Mouse (Mus musculus) cerebral cortex, adult 2 months (tissue): ENCODE measurements around the gene Rims4.

Experiments used
- WGBS: fragments of 180-500 bp; shearing (Covaris S2); methylation state at CpG from one replicate; pipeline ENCODE4 v1.1.7; 2018; 5-methylcytosine and 5-hydroxymethylcytosine counted together

Gene Rims4

GRCm38 (mm10) chr2:163909604-163910003, 8.9 kb downstream of the Rims4 start:
- WGBS, result 49% methylated on average over 7 of the region's 7 CpGs

GRCm38 (mm10) chr2:163907131-163907530, 11.4 kb downstream of the Rims4 start:
- WGBS, result 61% methylated on average over 5 of the region's 5 CpGs

- WGBS, result 84% methylated on average over 4 of the region's 4 CpGs
Measured at GRCm38 (mm10) chr2:163904323-163904722, 14.2 kb downstream of the Rims4 start.

- 55% methylated on average over 11 of the region's 11 CpGs for WGBS
Measured at GRCm38 (mm10) chr2:163903461-163903860, 15.0 kb downstream of the Rims4 start.

GRCm38 (mm10) chr2:163902448-163902847, 16.0 kb downstream of the Rims4 start:
- WGBS, result 77% methylated on average over 4 of the region's 4 CpGs

GRCm38 (mm10) chr2:163901043-163901442, 17.4 kb downstream of the Rims4 start:
- WGBS, result 73% methylated on average over 7 of the region's 7 CpGs

GRCm38 (mm10) chr2:163899910-163900411, 18.5 kb downstream of the Rims4 start:
- WGBS, result 25% methylated on average over 14 of the region's 14 CpGs

GRCm38 (mm10) chr2:163897988-163898535, 20.4 kb downstream of the Rims4 start:
- 73% methylated on average over 7 of the region's 7 CpGs for WGBS

GRCm38 (mm10) chr2:163897026-163897425, 21.5 kb downstream of the Rims4 start:
- 80% methylated on average over 7 of the region's 7 CpGs for WGBS

GRCm38 (mm10) chr2:163895156-163895555, 23.3 kb downstream of the Rims4 start:
- WGBS, result 71% methylated on average over 2 of the region's 2 CpGs

GRCm38 (mm10) chr2:163893446-163894370, 24.8 kb downstream of the Rims4 start:
- 77% methylated on average over 7 of the region's 7 CpGs for WGBS

- 61% methylated on average over 11 of the region's 11 CpGs for WGBS
Measured at GRCm38 (mm10) chr2:163891271-163891670, 27.2 kb downstream of the Rims4 start.

- WGBS, result 48% methylated on average over 11 of the region's 11 CpGs
Measured at GRCm38 (mm10) chr2:163890586-163890985, 27.9 kb downstream of the Rims4 start.

- whole genome bisulfite sequencing, result 50% methylated on average over 6 of the region's 6 CpGs
Measured at GRCm38 (mm10) chr2:163889411-163889810, 29.1 kb downstream of the Rims4 start.

GRCm38 (mm10) chr2:163882859-163883652, 35.4 kb downstream of the Rims4 start:
- WGBS, result 39% methylated on average over 17 of the region's 17 CpGs

GRCm38 (mm10) chr2:163880891-163881290, 37.6 kb downstream of the Rims4 start:
- 58% methylated on average over 6 of the region's 6 CpGs for WGBS

GRCm38 (mm10) chr2:163876830-163877498, 41.5 kb downstream of the Rims4 start:
- WGBS, result 28% methylated on average over 14 of the region's 14 CpGs

- WGBS, result 40% methylated on average over 7 of the region's 7 CpGs
Measured at GRCm38 (mm10) chr2:163875484-163875883, 43.0 kb downstream of the Rims4 start.

GRCm38 (mm10) chr2:163874877-163875276, 43.6 kb downstream of the Rims4 start:
- 56% methylated on average over 5 of the region's 5 CpGs for WGBS

- 53% methylated on average over 3 of the region's 3 CpGs for WGBS
Measured at GRCm38 (mm10) chr2:163871906-163872305, 46.6 kb downstream of the Rims4 start.

GRCm38 (mm10) chr2:163871266-163871665, 47.2 kb downstream of the Rims4 start:
- WGBS, result 82% methylated on average over 4 of the region's 4 CpGs
